Mouse (Mus musculus) small intestine, adult 2 months (tissue): ENCODE results near the gene Hoxa10.

Experiments
- CTCF ChIP-seq: fragments of 200-500 bp; IDR thresholded peaks from 2 replicates; pipeline ENCODE4 v1.5.1; 2012; ENCODE audit warnings: low read depth, mild to moderate bottlenecking, control low read depth, inconsistent platforms, low read length, moderate library complexity, mixed read lengths; ENCODE audit not compliant: insufficient replicate concordance, insufficient read length; ENCODE audit errors: extremely low read depth
- POLR2A ChIP-seq: fragments of 200-500 bp; IDR thresholded peaks from 2 replicates; pipeline ENCODE4 v1.6.1; 2012; ENCODE audit warnings: low read depth, mild to moderate bottlenecking, control low read depth, inconsistent platforms, low read length, moderate library complexity

DNA sequence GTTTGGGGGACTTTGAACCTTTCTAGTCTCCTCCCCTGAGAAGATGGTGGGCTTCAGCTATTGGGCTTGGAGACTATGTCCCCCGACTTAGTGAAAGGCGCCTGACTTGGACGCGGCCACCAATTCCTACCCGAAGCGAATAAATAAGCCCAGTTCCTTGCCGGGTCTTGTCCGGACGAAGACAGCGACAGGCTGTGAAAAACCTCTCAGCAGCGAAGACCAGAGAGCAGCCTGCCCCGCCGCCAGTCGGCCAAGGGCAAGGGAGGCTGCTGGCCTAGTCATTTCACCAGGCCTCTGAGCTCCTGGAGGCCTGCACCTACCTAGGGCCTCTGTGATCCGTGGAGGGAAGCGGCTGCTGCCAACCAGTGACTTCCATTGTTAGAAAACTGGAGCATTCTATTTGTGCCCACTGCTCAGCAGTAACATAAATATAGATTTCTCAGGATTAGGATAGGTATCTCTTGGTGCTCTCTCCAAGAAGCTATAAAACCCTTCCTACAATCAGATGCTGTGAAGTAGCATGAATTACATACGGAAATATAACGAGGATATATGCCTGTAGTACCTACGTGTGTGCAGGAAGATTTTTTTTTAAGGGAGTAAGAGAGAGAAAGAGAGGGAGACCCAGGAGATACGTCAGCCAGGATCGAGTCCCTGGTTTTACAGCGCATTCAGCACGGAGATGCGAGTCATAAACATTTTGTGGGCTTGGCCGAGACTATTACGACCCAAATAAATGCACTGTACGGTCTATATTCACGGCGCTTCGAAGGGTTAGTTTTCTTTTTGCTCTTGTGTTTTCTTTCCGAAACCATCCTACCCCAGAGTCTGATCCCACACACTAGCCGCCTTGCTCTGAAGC lies 20.4 kb downstream of the Hoxa10 start:
- TF ChIP-seq CTCF (no peak), POLR2A (no peak)
